Mouse (Mus musculus) erythroblast, embryonic 14.5 days (primary cell): ENCODE results near the gene Adprh.

Source experiments
- GATA1 ChIP-seq: IDR thresholded peaks from 2 replicates; pipeline ENCODE4 v1.6.1; 2012; ENCODE audit warnings: low read length, inconsistent platforms, mixed read lengths
- TAL1 ChIP-seq: IDR thresholded peaks from 3 replicates; pipeline ENCODE4 v1.6.1; 2012; ENCODE audit warnings: low read length, inconsistent platforms, mixed read lengths

DNA sequence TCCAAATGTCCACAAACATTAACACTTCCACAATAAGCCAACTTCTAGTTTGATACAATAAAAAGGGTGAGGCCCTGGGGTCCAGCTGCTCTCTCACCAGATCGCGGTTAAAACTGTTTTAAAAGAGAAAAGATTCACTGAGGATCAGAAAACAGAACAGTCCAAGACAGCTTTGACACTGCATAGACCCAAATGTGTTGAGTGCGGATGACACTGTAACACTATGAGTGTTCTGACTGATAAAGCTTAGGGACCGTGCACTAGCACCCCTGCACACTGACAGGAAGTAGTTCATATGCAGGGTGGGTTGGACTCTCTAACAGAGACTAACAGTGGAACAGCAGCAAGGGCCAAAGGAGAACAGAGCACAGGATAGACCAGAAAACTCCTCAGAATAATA, 1.4 kb upstream of the Adprh start:
- no peak for TF ChIP-seq GATA1
- no peak for TF ChIP-seq TAL1
